11 mouse cellular contexts compared by ENCODE assay signal in genomic region chr13:84571845-84572193, GRCm38 (mm10).
DNase-seq lines count a peak whose midpoint lies in the region; ATAC-seq lines count a peak whose summit lies in the region.
"Had no signal": no experiment of that assay in that cellular context is flagged by ENCODE, and none has a peak within 500 bp of the region (broad histone marks: within the 10 kb centered on the region; RNA-seq: fewer than 3 reads in every experiment).

No protein-coding gene starts in this region.

- no peak overlapping the region for H3K4me2 ChIP-seq in neural tube, embryonic 11.5 days (ENCODE audit: low read depth)
- no peak overlapping the region for H3K4me2 ChIP-seq in hindbrain, embryonic 12.5 days (replicated peaks)
- peak overlapping the region; percentile 32; the same call in 1 of the 2 replicates for H3K4me2 ChIP-seq in midbrain, embryonic 14.5 days (ENCODE audit: low read length)

- no peaks in the 10 kb centered on the region for H3K9me3 ChIP-seq in neural tube, embryonic 11.5 days (ENCODE audit: control insufficient read depth, low read length)
- H3K9me3 ChIP-seq in hindbrain, embryonic 12.5 days (replicated peaks): no peaks in the 10 kb centered on the region
- no peaks in the 10 kb centered on the region for H3K9me3 ChIP-seq in midbrain, embryonic 14.5 days (ENCODE audit: control insufficient read depth, low read length)

- no peak overlapping the region for H3K4me3 ChIP-seq in neural tube, embryonic 11.5 days (ENCODE audit: low read depth, low read length)
- no peak overlapping the region for H3K4me3 ChIP-seq in hindbrain, embryonic 12.5 days
- no peak overlapping the region for H3K4me3 ChIP-seq in midbrain, embryonic 14.5 days (replicated peaks; ENCODE audit: low read depth, low read length)

- peak overlapping the region; percentile 73 for H3K27ac ChIP-seq in neural tube, embryonic 11.5 days (ENCODE audit: low read depth, low read length)
- H3K27ac ChIP-seq in hindbrain, embryonic 12.5 days: peak overlapping the region; percentile 83
- peak overlapping the region; percentile 66 for H3K27ac ChIP-seq in midbrain, embryonic 14.5 days (replicated peaks; ENCODE audit: low read depth, low read length)

- H3K9ac ChIP-seq in neural tube, embryonic 11.5 days (ENCODE audit: low read length): no peak overlapping the region
- H3K9ac ChIP-seq in hindbrain, embryonic 12.5 days: no peak overlapping the region
- H3K9ac ChIP-seq in midbrain, embryonic 14.5 days (replicated peaks; ENCODE audit: low read length): no peak overlapping the region

- H3K27me3 ChIP-seq in neural tube, embryonic 11.5 days (ENCODE audit: control insufficient read depth, insufficient read depth, low read length): no peaks in the 10 kb centered on the region
- H3K27me3 ChIP-seq in hindbrain, embryonic 12.5 days: no peaks in the 10 kb centered on the region
- H3K27me3 ChIP-seq in midbrain, embryonic 14.5 days (ENCODE audit: control insufficient read depth, insufficient read depth, low read length): no peaks in the 10 kb centered on the region

- DNase-seq in neural tube, embryonic 11.5 days (ENCODE audit: low spot score): no peak
- DNase-seq in neural tube, embryonic 10.5 days (ENCODE audit: extremely low spot score, low spot score): no peak
- DNase-seq in midbrain, embryonic 14.5 days: peak; percentile 34
- no peak for DNase-seq in ovary, adult 18-20 months (ENCODE audit: low spot score)
- no peak for DNase-seq in c-Kit-positive CD71-positive TER-119-positive erythroid progenitor cells, embryonic 14.5 days (ENCODE audit: low spot score)
- DNase-seq in adrenal gland, postnatal 14 days: no peak
- DNase-seq: adrenal gland, adult 2 months; B cell, adult 2 months; kidney, adult 9 months; liver had no signal

- H3K4me1 ChIP-seq in neural tube, embryonic 11.5 days (ENCODE audit: control insufficient read depth, insufficient read depth, low read length): peaks cover 6% of the 10 kb centered on the region
- H3K4me1 ChIP-seq in hindbrain, embryonic 12.5 days: peaks cover 9% of the 10 kb centered on the region; the same call in 1 of the 2 replicates
- peaks cover 12% of the 10 kb centered on the region for H3K4me1 ChIP-seq in midbrain, embryonic 14.5 days (ENCODE audit: control insufficient read depth, insufficient read depth, low read length)

- WGBS in neural tube, embryonic 11.5 days: 40% methylated on average over 3 of the region's 3 CpGs
- WGBS in hindbrain, embryonic 12.5 days: 39% methylated on average over 3 of the region's 3 CpGs
- WGBS in midbrain, embryonic 14.5 days: 17% methylated on average over 3 of the region's 3 CpGs

- ATAC-seq in neural tube, embryonic 11.5 days (ENCODE audit: insufficient read depth, low FRiP score, low TSS enrichment): peak; percentile 71
- ATAC-seq in hindbrain, embryonic 12.5 days (ENCODE audit: low FRiP score): peak; percentile 61
- ATAC-seq in midbrain, embryonic 14.5 days (ENCODE audit: low FRiP score, low TSS enrichment): peak; percentile 41; the same call in 1 of the 2 replicates

- H3K36me3 ChIP-seq in neural tube, embryonic 11.5 days (ENCODE audit: control insufficient read depth, insufficient read depth, low read length): no peaks in the 10 kb centered on the region
- H3K36me3 ChIP-seq in hindbrain, embryonic 12.5 days: no peaks in the 10 kb centered on the region
- H3K36me3 ChIP-seq in midbrain, embryonic 14.5 days (ENCODE audit: control insufficient read depth, insufficient read depth, low read length): no peaks in the 10 kb centered on the region
